Mouse (Mus musculus) mesoderm, embryonic 11.5 days (tissue): ENCODE data around the gene Astn1.

Experiments
- DNase-seq: peaks from one replicate; pipeline ENCODE4 v3.0.0-alpha.2; 2012; ENCODE audit warnings: low read depth, low spot score

Astn1 gene

GRCm38 (mm10) chr1:158361964-158362291 is at the start of gene Astn1:
TSS of gene Astn1 (plus strand) at chr1:158362273.
- no peak for DNase-seq

- no peak for DNase-seq
These were observed 38.7 kb upstream of the Astn1 start for GRCm38 (mm10) chr1:158323325-158323724.

GRCm38 (mm10) chr1:158328126-158328525 is 33.9 kb upstream of the Astn1 start:
- no peak for DNase-seq

- DNase-seq = no peak
These were observed 33.2 kb upstream of the Astn1 start for GRCm38 (mm10) chr1:158328839-158329238.

- DNase-seq = peak; percentile 37
These were observed 18.8 kb upstream of the Astn1 start for GRCm38 (mm10) chr1:158343243-158343714.

- DNase-seq = no peak
These were observed 8.3 kb upstream of the Astn1 start for GRCm38 (mm10) chr1:158353656-158354371.

- DNase-seq = peak; percentile 20
These were observed 6.7 kb upstream of the Astn1 start for GRCm38 (mm10) chr1:158355177-158356050.

GRCm38 (mm10) chr1:158356051-158356461 is 6.0 kb upstream of the Astn1 start, which contains the start of gene Brinp2:
TSS of gene Brinp2 (minus strand) at chr1:158356326.
- DNase-seq = peak; percentile 86

GRCm38 (mm10) chr1:158362292-158363101 is 424 bp downstream of the Astn1 start:
- DNase-seq = peak; percentile 35

GRCm38 (mm10) chr1:158364461-158364860 is 2.4 kb downstream of the Astn1 start:
- peak; percentile 52 for DNase-seq

GRCm38 (mm10) chr1:158382277-158382676 is 20.2 kb downstream of the Astn1 start:
- DNase-seq = peak; percentile 56

- DNase-seq = no peak
These were observed 21.1 kb downstream of the Astn1 start for GRCm38 (mm10) chr1:158383210-158383609.

GRCm38 (mm10) chr1:158385311-158385710 is 23.2 kb downstream of the Astn1 start:
- DNase-seq = no peak

GRCm38 (mm10) chr1:158386781-158387180 is 24.7 kb downstream of the Astn1 start:
- peak; percentile 19 for DNase-seq

GRCm38 (mm10) chr1:158388995-158389394 is 26.9 kb downstream of the Astn1 start:
- DNase-seq = no peak

GRCm38 (mm10) chr1:158390693-158391092 is 28.6 kb downstream of the Astn1 start:
- DNase-seq = no peak

- no peak for DNase-seq
These were observed 35.0 kb downstream of the Astn1 start for GRCm38 (mm10) chr1:158397058-158397457.

GRCm38 (mm10) chr1:158400898-158401297 is 38.8 kb downstream of the Astn1 start:
- DNase-seq = no peak

GRCm38 (mm10) chr1:158405899-158406769 is 44.1 kb downstream of the Astn1 start:
- no peak for DNase-seq

- DNase-seq = peak; percentile 37
These were observed 46.1 kb downstream of the Astn1 start for GRCm38 (mm10) chr1:158408124-158408523.

GRCm38 (mm10) chr1:158411146-158411545 is 49.1 kb downstream of the Astn1 start:
- no peak for DNase-seq
